In the genomic region with DNA sequence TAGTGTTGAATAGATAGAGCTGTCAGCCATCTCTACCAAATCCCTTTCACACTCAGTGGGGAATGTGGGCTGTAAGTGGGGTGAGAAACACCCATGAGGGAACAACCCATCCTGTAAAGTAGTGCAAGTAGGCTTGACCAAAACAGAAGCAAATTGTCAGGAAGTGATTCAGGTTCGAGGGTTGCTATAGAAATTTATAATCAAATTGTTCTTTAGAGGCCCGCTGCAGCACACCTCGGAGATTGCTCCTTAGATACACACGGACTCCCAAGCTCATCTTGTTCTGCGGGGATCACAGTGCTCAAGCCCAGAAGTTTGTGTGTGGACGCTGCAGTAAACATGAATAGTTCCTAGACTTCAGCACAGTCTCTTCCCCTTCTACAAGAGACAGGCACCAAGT, we compare ENCODE assay signal across 22 mouse cellular contexts. TPM values are rescaled to one million over a fixed set of nuclear protein-coding genes. Genes with fewer than 3 reads are reported as not detected.
"Had no signal": no experiment of that assay in that cellular context is flagged by ENCODE, and none has a peak within 500 bp of the region (broad histone marks: within the 10 kb centered on the region; RNA-seq: fewer than 3 reads in every experiment).

Klrg1 (minus strand) TSS at position 101 of the 400 bp plus-strand sequence.

- H3K36me3 ChIP-seq: liver, embryonic 15.5 days; lung, embryonic 15.5 days; midbrain, embryonic 10.5 days; midbrain, embryonic 12.5 days; neural tube, embryonic 12.5 days had no signal

- DNase-seq: liver, postnatal 0 days; lung, adult 2 months; lung, postnatal 14 days; lung, postnatal 4 days; midbrain, embryonic 14.5 days; retina, postnatal 1 day; right cerebral cortex, adult 18-20 months; right cerebral cortex, postnatal 25 days; right cerebral cortex, postnatal 4 days; spleen, adult 18-20 months; thymus, adult 18-20 months; thymus, postnatal 14 days; thymus, postnatal 36 days had no signal

- H3K4me3 ChIP-seq: liver, embryonic 15.5 days; lung, embryonic 15.5 days; midbrain, embryonic 10.5 days; midbrain, embryonic 12.5 days; neural tube, embryonic 12.5 days had no signal

- H3K4me1 ChIP-seq: lung, embryonic 15.5 days; midbrain, embryonic 10.5 days; midbrain, embryonic 12.5 days; neural tube, embryonic 12.5 days had no signal

- H3K9me3 ChIP-seq: liver, embryonic 15.5 days; lung, embryonic 15.5 days; midbrain, embryonic 10.5 days; midbrain, embryonic 12.5 days; neural tube, embryonic 12.5 days had no signal

- H3K27me3 ChIP-seq: liver, embryonic 15.5 days; lung, embryonic 15.5 days; midbrain, embryonic 12.5 days; neural tube, embryonic 12.5 days had no signal

- H3K9ac ChIP-seq: liver, embryonic 15.5 days; liver, postnatal 0 days; lung, embryonic 15.5 days; midbrain, embryonic 12.5 days; neural tube, embryonic 12.5 days had no signal

- H3K4me2 ChIP-seq: liver, embryonic 15.5 days; lung, embryonic 15.5 days; midbrain, embryonic 12.5 days; neural tube, embryonic 12.5 days had no signal

- ATAC-seq: liver, postnatal 0 days; lung, postnatal 0 days; midbrain, embryonic 16.5 days had no signal

- H3K27ac ChIP-seq: liver, embryonic 15.5 days; lung, embryonic 15.5 days; midbrain, embryonic 10.5 days; midbrain, embryonic 12.5 days; neural tube, embryonic 12.5 days had no signal

RNA-seq across cellular contexts. Expression of gene Klrg1, which starts in this region (rescaled TPM):
- polyA plus RNA-seq: liver, embryonic 15.5 days; liver, postnatal 0 days; lung, embryonic 15.5 days; lung, postnatal 0 days; midbrain, embryonic 10.5 days; stomach, embryonic 14.5 days; stomach, embryonic 16.5 days had no signal
